Mouse (Mus musculus) embryonic facial prominence, embryonic 13.5 days (tissue): ENCODE data around the gene Irf2. TPM values are rescaled to one million over a fixed set of nuclear protein-coding genes. Genes with fewer than 3 reads are reported as not detected.

ENCODE experiments used
- ATAC-seq: fragments of 200-750 bp; cut with Nextera tagmentation; 2 replicates; pipeline ENCODE4 v1.8.0; 2017; ENCODE audit warnings: low read depth; ENCODE audit not compliant: insufficient number of reproducible peaks, insufficient read depth, low FRiP score, low TSS enrichment
- H3K27ac ChIP-seq: fragments of 300-500 bp; sonication (generic); 2 replicates; pipeline ENCODE4 v1.5.1; 2015; ENCODE audit warnings: moderate library complexity, mild to moderate bottlenecking, inconsistent platforms
- H3K27me3 ChIP-seq: fragments of 300-500 bp; sonication (generic); 2 replicates; pipeline ENCODE4 v1.6.1; 2015; ENCODE audit warnings: mild to moderate bottlenecking, inconsistent platforms
- H3K36me3 ChIP-seq: fragments of 300-500 bp; sonication (generic); 2 replicates; pipeline ENCODE4 v1.6.1; 2015; ENCODE audit warnings: mild to moderate bottlenecking, inconsistent platforms
- H3K4me1 ChIP-seq: fragments of 300-500 bp; sonication (generic); 2 replicates; pipeline ENCODE4 v1.6.1; 2015; ENCODE audit warnings: inconsistent platforms
- H3K4me2 ChIP-seq: fragments of 300-500 bp; sonication (generic); 2 replicates; pipeline ENCODE4 v1.6.1; 2015; ENCODE audit warnings: moderate library complexity, mild to moderate bottlenecking, inconsistent platforms
- H3K4me3 ChIP-seq: fragments of 300-500 bp; sonication (generic); 2 replicates; pipeline ENCODE4 v1.5.1; 2015; ENCODE audit warnings: mild to moderate bottlenecking, inconsistent platforms
- H3K9ac ChIP-seq: fragments of 300-500 bp; sonication (generic); 2 replicates; pipeline ENCODE4 v1.6.1; 2015; ENCODE audit warnings: mild to moderate bottlenecking, inconsistent platforms
- H3K9me3 ChIP-seq: fragments of 300-500 bp; sonication (generic); 2 replicates; pipeline ENCODE4 v1.6.1; 2016; ENCODE audit warnings: inconsistent platforms
- WGBS: fragments of 180-500 bp; shearing (Covaris S2); methylation state at CpG from one replicate; pipeline ENCODE4 v1.1.7; 2015; ENCODE audit warnings: mixed read lengths; 5-methylcytosine and 5-hydroxymethylcytosine counted together
- polyA plus RNA-seq: library from polyadenylated mRNA; unstranded; fragments of >200 nt; fragmentation: Nextera tagmentation; extraction: Ambion mirVana; gene quantifications from 2 replicates; pipeline ENCODE4 v1.2.1, GENCODE M21; 2015

The Irf2 gene
- polyA plus RNA-seq, 1 experiment from 2014 or later = 30.0 TPM

DNA sequence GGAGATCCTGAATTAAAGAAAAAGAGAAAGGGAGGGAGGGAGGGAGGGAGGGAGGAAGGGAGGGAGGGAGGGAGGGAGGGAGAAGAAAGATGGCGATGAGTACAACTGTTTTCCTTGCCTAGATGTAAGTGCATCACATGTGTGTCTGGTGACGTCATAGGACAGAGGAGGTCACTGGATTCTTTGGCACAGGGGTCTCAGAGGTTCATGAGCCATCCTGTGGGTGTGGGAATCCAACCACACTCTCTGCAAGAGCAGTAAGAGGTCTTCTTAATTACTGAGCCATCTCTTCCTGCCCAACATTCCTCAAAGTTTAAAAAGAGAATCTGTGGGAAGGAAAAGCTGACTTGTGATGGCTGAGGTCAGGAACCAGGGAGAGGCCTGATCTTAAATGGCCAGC lies 28.0 kb upstream of the Irf2 start:
- 75% methylated on average over 2 of the region's 2 CpGs for WGBS
- Histone ChIP-seq H3K4me3 (no peak overlapping the region), H3K9me3 (no peaks in the 10 kb centered on the region), H3K9ac (no peak overlapping the region), H3K27me3 (no peaks in the 10 kb centered on the region), H3K27ac (no peak overlapping the region), H3K4me2 (no peak overlapping the region), H3K4me1 (peaks cover 16% of the 10 kb centered on the region), H3K36me3 (no peaks in the 10 kb centered on the region)
- ATAC-seq = no peak

DNA sequence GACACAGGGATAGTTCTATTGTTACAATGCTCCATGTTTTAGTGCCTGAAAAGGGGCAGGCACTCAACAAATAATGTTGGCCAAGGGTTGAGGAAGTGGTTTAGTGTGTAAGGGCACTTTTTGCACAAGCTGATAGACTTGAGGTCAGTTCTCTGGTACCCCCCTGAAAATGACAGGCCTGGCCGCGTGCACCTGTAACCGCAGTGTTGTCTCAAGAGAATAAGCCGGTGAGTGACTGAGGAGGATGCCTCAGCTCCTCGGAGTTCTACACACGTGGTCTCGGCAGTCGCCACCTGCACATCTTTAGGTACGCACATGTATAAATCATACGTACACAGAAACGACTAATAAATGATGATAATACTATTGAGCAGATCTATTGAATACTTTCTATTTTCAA lies 26.4 kb upstream of the Irf2 start:
- H3K4me3 ChIP-seq = no peak overlapping the region
- no peak overlapping the region for H3K4me2 ChIP-seq
- no peaks in the 10 kb centered on the region for H3K36me3 ChIP-seq
- no peak overlapping the region for H3K27ac ChIP-seq
- peaks cover 28% of the 10 kb centered on the region for H3K4me1 ChIP-seq
- no peaks in the 10 kb centered on the region for H3K9me3 ChIP-seq
- 89% methylated on average over 11 of the region's 11 CpGs for WGBS
- no peaks in the 10 kb centered on the region for H3K27me3 ChIP-seq
- H3K9ac ChIP-seq = no peak overlapping the region
- no peak for ATAC-seq

DNA sequence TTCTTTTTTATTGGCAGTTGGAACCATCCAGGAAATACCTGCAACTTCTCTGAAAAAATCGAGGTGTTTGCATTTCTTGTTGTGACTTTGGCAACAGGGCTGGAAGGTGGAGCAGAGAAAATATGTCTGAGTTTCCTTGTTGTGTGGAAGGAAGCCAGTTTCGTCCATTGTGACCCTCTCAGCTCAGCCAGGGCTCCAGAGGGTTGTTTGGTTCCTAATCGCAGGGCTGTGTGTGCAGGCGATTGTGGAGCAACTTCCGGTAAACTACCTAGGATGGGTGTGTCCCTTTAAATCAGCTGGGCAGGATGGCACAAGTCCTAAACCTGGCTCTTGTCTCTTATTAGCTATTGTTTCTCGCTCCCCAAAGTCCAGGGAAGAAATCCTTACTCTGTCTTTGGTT lies 25.7 kb upstream of the Irf2 start:
- H3K27ac ChIP-seq = no peak overlapping the region

DNA sequence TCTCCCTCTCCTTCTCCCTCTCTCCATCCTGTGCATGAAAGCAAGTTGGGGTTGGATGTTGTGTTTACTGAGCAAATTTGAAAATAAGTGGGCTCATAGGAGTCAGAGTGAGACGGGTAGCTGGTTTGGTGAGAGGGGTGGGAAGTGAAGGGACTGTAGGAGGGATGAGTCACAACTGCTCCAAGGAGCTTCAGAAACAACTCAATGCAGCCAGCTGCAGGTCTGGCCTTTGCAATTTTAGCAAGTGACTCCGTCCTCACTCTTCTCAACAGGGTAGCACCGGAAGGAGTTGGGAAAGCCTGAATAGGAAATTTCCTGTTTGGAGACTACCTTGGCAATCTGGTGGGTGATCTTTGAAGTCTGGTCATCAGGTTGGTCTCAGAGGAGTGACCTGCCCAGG lies 25.1 kb upstream of the Irf2 start:
- ATAC-seq = no peak
- H3K27me3 ChIP-seq = no peaks in the 10 kb centered on the region
- H3K4me1 ChIP-seq = peaks cover 28% of the 10 kb centered on the region
- H3K36me3 ChIP-seq = no peaks in the 10 kb centered on the region
- 68% methylated on average over 3 of the region's 3 CpGs for WGBS
- H3K9ac ChIP-seq = no peak overlapping the region
- H3K27ac ChIP-seq = no peak overlapping the region
- no peak overlapping the region for H3K4me2 ChIP-seq
- no peak overlapping the region for H3K4me3 ChIP-seq
- no peaks in the 10 kb centered on the region for H3K9me3 ChIP-seq

More for the DNA sequence above, 25.7 kb upstream of the Irf2 start:
- Histone ChIP-seq H3K9me3 (no peaks in the 10 kb centered on the region), H3K4me2 (no peak overlapping the region), H3K4me3 (no peak overlapping the region), H3K27me3 (no peaks in the 10 kb centered on the region), H3K9ac (no peak overlapping the region), H3K36me3 (no peaks in the 10 kb centered on the region), H3K4me1 (peaks cover 28% of the 10 kb centered on the region)
- ATAC-seq = no peak
- WGBS = 58% methylated on average over 6 of the region's 6 CpGs

DNA sequence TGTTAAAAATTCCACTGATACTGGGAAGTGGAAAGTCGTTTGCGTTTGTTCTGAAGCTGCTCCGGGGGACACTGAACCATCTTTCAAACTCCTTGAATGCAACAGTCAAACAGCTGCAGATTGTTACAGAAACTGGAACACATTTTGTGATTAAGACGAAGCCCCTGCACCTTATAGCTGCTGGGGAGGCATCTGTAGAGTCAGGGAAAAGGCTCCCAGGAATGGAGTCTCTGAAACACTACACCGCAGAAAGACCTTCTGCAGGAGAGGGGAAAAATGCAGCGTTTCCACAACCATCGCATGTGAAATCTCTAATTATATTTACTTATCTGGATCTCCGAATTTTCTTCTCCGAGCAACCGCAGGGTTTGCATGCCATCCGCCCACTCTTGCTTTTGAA lies 23.1 kb upstream of the Irf2 start:
- Histone ChIP-seq H3K4me3 (0 out of 2 replicates have a peak overlapping the region, but pooled peaks have one; percentile 0), H3K36me3 (no peaks in the 10 kb centered on the region), H3K27ac (peak overlapping the region; percentile 52; the same call in 1 of the 2 replicates), H3K9me3 (no peaks in the 10 kb centered on the region), H3K9ac (0 out of 2 replicates have a peak overlapping the region, but pooled peaks have one; percentile 17), H3K4me1 (peaks cover 28% of the 10 kb centered on the region), H3K27me3 (no peaks in the 10 kb centered on the region), H3K4me2 (peak overlapping the region; percentile 42)
- WGBS = 8% methylated on average over 11 of the region's 11 CpGs
- no peak for ATAC-seq

DNA sequence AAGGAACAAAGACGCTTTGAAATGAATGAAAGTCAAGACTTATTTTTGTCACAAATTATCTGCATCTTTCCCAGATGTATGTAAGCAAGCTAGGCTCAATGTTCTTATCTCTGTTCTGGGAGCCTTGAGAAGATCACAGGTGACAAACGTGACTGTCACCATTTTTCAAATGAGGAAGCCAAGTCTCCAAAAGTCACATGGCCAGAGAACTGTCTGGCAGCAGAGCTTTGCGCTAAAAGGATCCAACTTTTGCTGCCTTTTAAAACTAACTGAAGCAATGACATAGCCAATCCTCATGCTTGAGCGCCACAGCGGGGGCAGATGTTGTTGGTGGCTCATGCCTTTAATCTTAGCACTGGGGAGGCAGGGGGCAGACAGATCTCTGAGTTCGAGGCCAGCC lies 22.4 kb upstream of the Irf2 start:
- Histone ChIP-seq H3K4me2 (peak overlapping the region; percentile 42; the same call in 1 of the 2 replicates), H3K9me3 (no peaks in the 10 kb centered on the region), H3K36me3 (no peaks in the 10 kb centered on the region), H3K27me3 (no peaks in the 10 kb centered on the region), H3K27ac (peak overlapping the region; percentile 48; the same call in 1 of the 2 replicates), H3K4me1 (peaks cover 28% of the 10 kb centered on the region), H3K9ac (no peak overlapping the region), H3K4me3 (no peak overlapping the region)
- 47% methylated on average over 6 of the region's 6 CpGs for WGBS
- ATAC-seq = no peak

DNA sequence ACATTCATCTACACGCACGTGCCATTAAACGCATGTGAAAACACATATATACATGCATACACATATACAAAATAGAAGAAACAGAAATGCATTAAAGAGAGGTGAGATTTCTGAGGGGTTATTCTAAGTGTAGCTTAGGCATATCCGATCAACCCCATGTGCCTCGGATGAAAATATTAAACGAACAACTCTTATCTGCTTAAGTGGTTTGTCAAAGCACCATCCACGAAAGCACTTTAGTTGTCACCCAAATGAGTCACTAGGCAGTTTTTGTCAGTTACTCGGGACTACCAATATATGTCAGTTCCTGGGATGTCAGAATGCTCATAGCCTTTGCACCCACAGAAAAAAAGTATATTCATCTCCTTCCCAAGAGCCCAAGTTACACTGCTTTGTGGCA lies 21.2 kb upstream of the Irf2 start:
- no peak overlapping the region for H3K9ac ChIP-seq
- no peaks in the 10 kb centered on the region for H3K27me3 ChIP-seq
- H3K27ac ChIP-seq = no peak overlapping the region
- no peak for ATAC-seq
- H3K4me1 ChIP-seq = peaks cover 28% of the 10 kb centered on the region
- no peaks in the 10 kb centered on the region for H3K9me3 ChIP-seq
- H3K4me3 ChIP-seq = no peak overlapping the region
- H3K36me3 ChIP-seq = no peaks in the 10 kb centered on the region
- WGBS = 90% methylated on average over 8 of the region's 8 CpGs
- no peak overlapping the region for H3K4me2 ChIP-seq

DNA sequence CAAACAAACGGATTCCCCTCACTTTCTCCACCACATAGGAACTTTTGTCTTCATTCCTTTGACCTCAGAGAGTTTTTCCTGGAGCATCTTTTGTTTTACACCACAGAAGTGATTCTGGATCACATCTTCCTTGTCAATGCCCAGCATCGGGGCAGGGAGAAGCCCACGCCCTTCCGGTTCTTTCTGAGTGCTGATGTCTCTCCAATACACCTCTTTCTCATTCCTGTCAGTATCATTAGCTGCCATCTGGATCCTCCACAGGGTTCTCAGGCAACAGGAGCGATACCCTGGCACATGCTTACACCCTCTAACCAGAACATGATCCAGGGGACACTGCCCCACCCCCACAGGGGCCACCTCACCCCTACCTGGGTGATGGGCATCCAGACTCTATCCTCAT lies 20.8 kb upstream of the Irf2 start:
- Histone ChIP-seq H3K4me3 (no peak overlapping the region), H3K9me3 (no peaks in the 10 kb centered on the region), H3K4me1 (peaks cover 27% of the 10 kb centered on the region), H3K4me2 (no peak overlapping the region), H3K27ac (no peak overlapping the region), H3K9ac (no peak overlapping the region), H3K27me3 (no peaks in the 10 kb centered on the region), H3K36me3 (no peaks in the 10 kb centered on the region)
- WGBS = 85% methylated on average over 5 of the region's 5 CpGs
- ATAC-seq = no peak

DNA sequence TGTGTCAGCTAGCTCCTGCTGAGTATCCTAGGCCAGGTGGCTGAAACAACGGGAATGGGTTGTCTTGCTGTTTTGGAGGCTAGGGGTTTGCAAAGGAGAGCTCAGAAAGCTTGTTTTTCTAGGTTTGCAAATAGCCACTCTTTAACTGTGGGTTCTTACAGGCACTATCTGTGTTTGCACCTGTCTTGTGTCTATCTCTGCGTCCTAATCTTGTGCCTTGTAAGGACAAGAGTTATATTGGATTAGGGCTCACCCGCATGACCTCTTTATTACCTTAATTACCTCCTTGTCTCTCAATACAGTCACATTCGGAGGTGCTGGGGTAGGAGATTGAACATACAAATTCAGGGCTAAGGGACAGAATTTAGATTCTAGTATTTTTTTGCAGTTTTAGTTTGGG lies 18.9 kb upstream of the Irf2 start:
- no peak overlapping the region for H3K9ac ChIP-seq
- no peaks in the 10 kb centered on the region for H3K27me3 ChIP-seq
- no peak for ATAC-seq
- no peaks in the 10 kb centered on the region for H3K36me3 ChIP-seq
- 58% methylated on average over 4 of the region's 4 CpGs for WGBS
- peaks cover 20% of the 10 kb centered on the region for H3K4me1 ChIP-seq
- no peak overlapping the region for H3K4me2 ChIP-seq
- H3K27ac ChIP-seq = no peak overlapping the region
- H3K4me3 ChIP-seq = no peak overlapping the region
- no peaks in the 10 kb centered on the region for H3K9me3 ChIP-seq

DNA sequence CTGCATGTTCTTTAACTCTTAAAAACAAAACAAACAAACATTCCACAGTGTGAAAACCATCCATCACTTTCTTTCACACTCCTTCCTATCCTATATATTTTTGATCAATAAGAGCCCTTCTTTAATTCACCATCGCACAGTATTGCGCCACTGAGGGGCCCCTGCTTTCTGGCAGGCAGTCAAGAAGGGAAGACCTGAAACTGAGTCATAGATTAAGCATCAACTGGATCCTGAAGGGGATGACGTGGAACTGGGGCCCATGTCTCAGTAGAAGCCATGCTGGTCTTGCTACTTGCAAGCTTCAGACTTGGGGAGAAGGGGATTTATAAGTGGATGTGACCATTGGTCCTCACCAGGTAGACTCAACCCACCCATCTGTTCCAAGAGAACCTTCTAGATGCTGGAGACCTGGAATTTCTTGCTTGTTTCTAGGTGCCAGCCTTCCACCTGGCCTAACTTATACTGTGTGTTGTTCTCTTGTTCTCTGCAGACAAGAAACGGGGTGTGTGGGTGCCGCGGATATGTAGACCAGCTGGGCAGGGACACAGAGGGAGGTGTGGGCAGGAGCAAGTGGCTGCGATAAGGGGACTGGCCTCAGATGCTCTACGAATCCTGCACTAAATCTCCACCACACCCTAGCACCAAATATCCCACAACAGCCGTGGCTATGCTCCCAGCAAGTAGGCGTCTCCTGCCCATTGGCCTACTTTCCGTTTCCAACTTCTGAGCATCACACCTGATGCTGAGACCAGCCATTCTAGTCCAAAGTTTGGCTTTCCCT lies 18.3 kb upstream of the Irf2 start:
- no peak overlapping the region for H3K4me2 ChIP-seq
- no peak for ATAC-seq
- H3K4me1 ChIP-seq = peaks cover 14% of the 10 kb centered on the region
- H3K4me3 ChIP-seq = no peak overlapping the region
- H3K9ac ChIP-seq = no peak overlapping the region
- no peaks in the 10 kb centered on the region for H3K9me3 ChIP-seq
- no peaks in the 10 kb centered on the region for H3K36me3 ChIP-seq
- WGBS = 88% methylated on average over 11 of the region's 11 CpGs
- H3K27ac ChIP-seq = no peak overlapping the region
- H3K27me3 ChIP-seq = no peaks in the 10 kb centered on the region

DNA sequence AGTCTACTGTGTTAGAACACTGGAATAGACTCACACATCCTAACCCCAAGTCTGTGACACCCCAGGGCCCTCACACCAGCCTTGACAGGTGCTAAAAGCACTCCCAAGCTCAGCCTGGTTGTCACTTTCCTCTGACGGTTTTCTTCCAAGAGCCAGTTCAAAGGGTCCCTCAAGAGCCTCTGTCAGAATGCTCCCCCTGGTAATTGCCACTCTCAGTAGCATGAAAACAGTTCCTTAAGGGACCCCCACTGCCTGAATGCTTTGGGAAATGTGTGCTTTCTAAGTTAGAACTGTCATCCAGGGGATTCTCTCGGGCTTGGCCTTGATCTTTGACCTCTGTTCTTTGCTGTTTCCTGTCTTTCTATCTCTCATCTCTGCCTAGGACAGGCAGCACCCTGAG lies 17.0 kb upstream of the Irf2 start:
- 18% methylated on average over 2 of the region's 2 CpGs for WGBS
- H3K9ac ChIP-seq = no peak overlapping the region
- H3K27ac ChIP-seq = no peak overlapping the region
- ATAC-seq = no peak
- H3K36me3 ChIP-seq = no peaks in the 10 kb centered on the region
- peaks cover 7% of the 10 kb centered on the region for H3K4me1 ChIP-seq
- no peaks in the 10 kb centered on the region for H3K27me3 ChIP-seq
- no peak overlapping the region for H3K4me2 ChIP-seq
- H3K9me3 ChIP-seq = no peaks in the 10 kb centered on the region
- no peak overlapping the region for H3K4me3 ChIP-seq

DNA sequence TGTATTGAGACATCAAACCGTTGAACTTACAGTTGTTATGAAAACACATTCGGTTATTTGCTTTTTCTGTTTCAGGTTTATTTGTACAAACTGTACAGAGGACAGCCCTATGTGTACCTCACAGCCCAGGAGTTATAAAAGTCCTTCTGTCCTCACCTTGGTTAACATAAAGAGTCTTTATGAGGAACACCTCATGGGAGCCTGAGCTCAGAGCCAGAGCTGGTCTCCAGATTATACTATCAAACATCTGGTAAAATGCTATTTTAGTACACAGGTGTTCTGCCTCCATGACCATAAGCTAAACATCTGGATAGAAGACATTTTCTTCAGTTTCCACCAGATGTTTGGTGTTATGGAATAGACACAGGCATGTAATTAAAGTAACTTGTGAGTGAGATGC lies 13.1 kb upstream of the Irf2 start:
- Histone ChIP-seq H3K27me3 (no peaks in the 10 kb centered on the region), H3K4me1 (peaks cover 5% of the 10 kb centered on the region; the same call in 1 of the 2 replicates), H3K9me3 (no peaks in the 10 kb centered on the region), H3K4me3 (no peak overlapping the region), H3K9ac (no peak overlapping the region), H3K4me2 (no peak overlapping the region), H3K36me3 (no peaks in the 10 kb centered on the region), H3K27ac (no peak overlapping the region)
- 82% methylated on average over 2 of the region's 2 CpGs for WGBS
- no peak for ATAC-seq
